Mouse (Mus musculus): ENCODE data around the gene Car7. TPM values are rescaled to one million over a fixed set of nuclear protein-coding genes. Genes with fewer than 3 reads are reported as not detected.

The Car7 gene
- polyA plus RNA-seq, 1 experiment from 2014 or later = 1.5 TPM

DNA sequence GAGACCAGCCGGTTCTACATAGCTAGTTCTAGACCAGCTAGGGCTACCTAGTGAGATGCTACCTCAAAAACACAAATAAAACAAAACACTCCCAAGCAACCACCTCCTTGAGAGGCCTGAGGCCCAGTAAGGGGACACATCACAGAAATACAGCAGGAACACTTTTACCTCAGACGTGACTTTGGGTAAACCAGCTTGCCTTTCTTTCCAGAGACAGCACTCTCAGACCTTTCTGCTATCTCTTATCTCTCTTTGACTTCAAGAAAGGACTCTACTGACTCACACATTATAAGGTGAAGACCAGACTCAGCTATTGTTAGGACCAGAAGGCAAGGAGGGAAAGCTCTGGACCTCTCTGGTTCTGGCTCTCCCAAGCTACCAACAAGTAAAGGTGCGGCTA lies 55.8 kb downstream of the Car7 start:
- ATAC-seq (ENCODE audit: insufficient read depth, low FRiP score) = no peak
- Histone ChIP-seq H3K4me2 (ENCODE audit: low read depth, low read length) (no peak overlapping the region), H3K27me3 (ENCODE audit: control insufficient read depth, insufficient read depth, low read length) (no peaks in the 10 kb centered on the region), H3K36me3 (ENCODE audit: control insufficient read depth, insufficient read depth, low read length) (peaks cover 14% of the 10 kb centered on the region), H3K4me3 (replicated peaks; ENCODE audit: low read length) (no peak overlapping the region), H3K27ac (ENCODE audit: low read length) (no peak overlapping the region), H3K4me1 (ENCODE audit: control insufficient read depth, insufficient read depth, low read length) (peaks cover 9% of the 10 kb centered on the region; the same call in 1 of the 2 replicates), H3K9ac (ENCODE audit: low read length) (no peak overlapping the region), H3K9me3 (replicated peaks; ENCODE audit: control insufficient read depth, low read length) (no peaks in the 10 kb centered on the region)
- WGBS = 89% methylated on average over 3 of the region's 3 CpGs

DNA sequence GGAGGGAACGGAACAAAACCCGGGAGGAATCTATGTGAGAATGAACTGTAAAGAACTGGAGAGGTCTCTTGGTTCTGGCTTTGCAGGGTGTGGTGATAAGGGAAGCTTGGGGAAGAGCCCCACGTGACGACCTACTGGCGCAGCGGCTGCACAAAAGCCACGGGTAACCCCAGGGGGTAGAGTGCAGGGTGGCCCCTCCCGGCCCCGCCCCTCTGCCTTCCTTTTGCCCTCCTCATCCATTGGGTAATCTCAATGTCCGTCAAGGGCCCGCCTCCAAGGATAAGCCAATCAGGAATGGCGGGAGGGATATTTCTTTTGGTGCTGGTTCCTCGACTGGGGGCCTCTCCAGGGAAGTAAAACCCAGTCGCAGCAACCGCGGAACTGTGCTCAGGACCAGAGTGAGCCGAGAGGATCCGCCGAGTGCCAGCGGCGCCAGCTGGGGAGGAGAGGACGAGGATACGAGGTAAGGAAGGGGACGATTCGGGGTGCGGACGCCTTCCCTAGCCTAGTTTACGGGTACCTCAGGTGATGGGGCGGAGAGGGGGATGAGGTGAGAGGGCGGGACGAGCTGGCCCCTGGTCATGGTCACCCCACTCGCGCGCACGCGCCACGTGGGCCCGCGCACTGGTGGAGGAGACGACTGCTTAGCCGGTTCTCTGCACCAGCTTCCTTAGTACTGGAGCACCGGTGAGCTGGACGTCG lies 56.8 kb downstream of the Car7 start, which contains the start of gene Pdp2:
TSS of gene Pdp2 (plus strand) at position 319 of the 702 bp plus-strand sequence.
- Histone ChIP-seq H3K4me1 (ENCODE audit: control insufficient read depth, insufficient read depth, low read length) (peaks cover 9% of the 10 kb centered on the region; the same call in 1 of the 2 replicates), H3K27ac (ENCODE audit: low read length) (peak within 1 kb of the TSS; percentile 87), H3K36me3 (ENCODE audit: control insufficient read depth, insufficient read depth, low read length) (peaks cover 14% of the 10 kb centered on the region), H3K9me3 (replicated peaks; ENCODE audit: control insufficient read depth, low read length) (no peaks in the 10 kb centered on the region), H3K9ac (ENCODE audit: low read length) (peak within 1 kb of the TSS; percentile 77), H3K27me3 (ENCODE audit: control insufficient read depth, insufficient read depth, low read length) (no peaks in the 10 kb centered on the region), H3K4me3 (replicated peaks; ENCODE audit: low read length) (peak within 1 kb of the TSS; percentile 79), H3K4me2 (ENCODE audit: low read depth, low read length) (peak within 1 kb of the TSS; percentile 77)
- peak; percentile 99 for ATAC-seq (ENCODE audit: insufficient read depth, low FRiP score)
- WGBS = 1% methylated on average over 44 of the region's 44 CpGs

DNA sequence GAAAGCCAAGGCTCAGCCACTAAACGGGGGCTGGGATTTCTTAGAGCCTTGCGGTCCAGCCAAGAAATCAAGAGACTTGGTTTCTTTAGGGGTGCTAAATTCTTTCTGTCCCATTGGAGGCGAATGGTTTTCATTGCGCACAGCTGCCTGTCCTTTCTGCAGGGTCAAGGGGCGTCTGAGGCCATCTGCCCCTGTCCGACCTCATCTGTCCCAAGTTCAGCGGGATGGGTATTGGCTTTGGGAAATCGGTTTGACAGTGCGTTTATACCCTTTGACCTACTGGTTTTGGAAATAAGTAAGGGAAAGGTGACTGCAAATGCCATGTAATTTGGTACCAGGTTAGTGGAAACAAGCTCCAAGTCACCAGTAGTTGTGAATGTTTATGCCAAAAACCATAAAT lies 57.4 kb downstream of the Car7 start:
- Histone ChIP-seq H3K4me1 (ENCODE audit: control insufficient read depth, insufficient read depth, low read length) (peaks cover 9% of the 10 kb centered on the region; the same call in 1 of the 2 replicates), H3K4me3 (replicated peaks; ENCODE audit: low read length) (peak overlapping the region; percentile 79), H3K27me3 (ENCODE audit: control insufficient read depth, insufficient read depth, low read length) (no peaks in the 10 kb centered on the region), H3K27ac (ENCODE audit: low read length) (peak overlapping the region; percentile 87), H3K36me3 (ENCODE audit: control insufficient read depth, insufficient read depth, low read length) (peaks cover 14% of the 10 kb centered on the region), H3K9ac (ENCODE audit: low read length) (peak overlapping the region; percentile 77), H3K4me2 (ENCODE audit: low read depth, low read length) (peak overlapping the region; percentile 77), H3K9me3 (replicated peaks; ENCODE audit: control insufficient read depth, low read length) (no peaks in the 10 kb centered on the region)
- 5% methylated on average over 9 of the region's 9 CpGs for WGBS
- no peak for ATAC-seq (ENCODE audit: insufficient read depth, low FRiP score)

DNA sequence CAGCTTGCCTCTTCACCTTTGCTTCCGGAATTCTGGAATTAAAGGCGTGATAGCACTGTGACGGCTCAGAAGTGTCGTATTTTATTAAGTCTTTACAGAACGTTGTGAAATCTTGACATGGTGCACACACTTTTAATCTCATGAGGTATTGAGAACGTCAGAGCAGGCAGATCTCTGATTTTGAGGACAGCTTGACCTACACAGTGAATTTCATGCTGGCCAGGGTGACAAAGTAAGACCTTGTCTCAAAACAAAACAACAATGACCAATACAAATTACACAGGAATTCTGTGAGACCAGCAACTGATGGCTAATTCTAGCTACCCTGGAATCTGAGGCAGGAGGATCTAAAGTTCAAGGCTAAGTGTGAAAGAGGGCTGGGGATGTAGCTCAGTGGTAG lies 58.1 kb downstream of the Car7 start:
- peaks cover 14% of the 10 kb centered on the region for H3K36me3 ChIP-seq (ENCODE audit: control insufficient read depth, insufficient read depth, low read length)
- peaks cover 10% of the 10 kb centered on the region; the same call in 1 of the 2 replicates for H3K4me1 ChIP-seq (ENCODE audit: control insufficient read depth, insufficient read depth, low read length)
- no peaks in the 10 kb centered on the region for H3K9me3 ChIP-seq (replicated peaks; ENCODE audit: control insufficient read depth, low read length)
- no peak overlapping the region for H3K9ac ChIP-seq (ENCODE audit: low read length)
- peak overlapping the region; percentile 77 for H3K4me2 ChIP-seq (ENCODE audit: low read depth, low read length)
- no peak overlapping the region for H3K4me3 ChIP-seq (replicated peaks; ENCODE audit: low read length)
- no peaks in the 10 kb centered on the region for H3K27me3 ChIP-seq (ENCODE audit: control insufficient read depth, insufficient read depth, low read length)
- no peak for ATAC-seq (ENCODE audit: insufficient read depth, low FRiP score)
- 54% methylated on average over 6 of the region's 6 CpGs for WGBS
- H3K27ac ChIP-seq (ENCODE audit: low read length) = no peak overlapping the region

DNA sequence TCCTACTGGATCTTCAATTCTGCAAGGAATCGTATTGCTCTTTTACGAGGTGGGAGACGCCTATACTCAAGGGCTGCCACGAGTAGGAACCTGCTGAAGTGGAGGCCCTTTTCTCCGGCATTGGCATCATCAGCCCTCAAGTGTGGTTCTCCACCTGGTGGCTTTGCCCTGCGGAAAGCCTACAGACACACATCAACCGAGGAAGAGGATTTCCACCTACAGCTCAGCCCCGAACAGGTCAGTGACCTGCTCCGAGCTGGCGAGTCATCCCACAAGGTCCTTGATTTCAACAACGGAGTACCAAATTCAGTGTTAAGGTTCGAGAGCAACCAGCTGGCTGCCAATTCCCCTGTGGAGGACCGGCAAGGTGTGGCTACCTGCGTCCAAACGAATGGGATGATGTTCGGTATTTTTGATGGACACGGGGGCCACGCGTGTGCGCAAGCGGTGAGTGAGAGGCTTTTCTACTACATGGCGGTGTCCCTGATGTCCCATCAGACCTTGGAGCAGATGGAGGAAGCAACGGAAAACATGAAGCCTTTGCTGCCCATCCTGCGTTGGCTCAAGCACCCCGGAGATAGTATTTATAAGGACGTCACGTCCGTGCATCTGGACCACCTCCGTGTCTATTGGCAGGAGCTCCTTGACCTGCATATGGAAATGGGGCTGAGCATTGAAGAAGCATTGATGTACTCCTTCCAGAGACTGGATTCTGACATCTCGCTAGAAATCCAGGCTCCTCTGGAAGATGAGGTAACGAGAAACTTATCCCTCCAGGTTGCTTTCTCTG lies 59.2 kb downstream of the Car7 start:
- Histone ChIP-seq H3K4me1 (ENCODE audit: control insufficient read depth, insufficient read depth, low read length) (peaks cover 14% of the 10 kb centered on the region; the same call in 1 of the 2 replicates), H3K36me3 (ENCODE audit: control insufficient read depth, insufficient read depth, low read length) (peaks cover 14% of the 10 kb centered on the region), H3K27me3 (ENCODE audit: control insufficient read depth, insufficient read depth, low read length) (no peaks in the 10 kb centered on the region), H3K9me3 (replicated peaks; ENCODE audit: control insufficient read depth, low read length) (no peaks in the 10 kb centered on the region), H3K27ac (ENCODE audit: low read length) (no peak overlapping the region), H3K9ac (ENCODE audit: low read length) (no peak overlapping the region), H3K4me2 (ENCODE audit: low read depth, low read length) (no peak overlapping the region), H3K4me3 (replicated peaks; ENCODE audit: low read length) (no peak overlapping the region)
- 95% methylated on average over 31 of the region's 31 CpGs for WGBS
- no peak for ATAC-seq (ENCODE audit: insufficient read depth, low FRiP score)

DNA sequence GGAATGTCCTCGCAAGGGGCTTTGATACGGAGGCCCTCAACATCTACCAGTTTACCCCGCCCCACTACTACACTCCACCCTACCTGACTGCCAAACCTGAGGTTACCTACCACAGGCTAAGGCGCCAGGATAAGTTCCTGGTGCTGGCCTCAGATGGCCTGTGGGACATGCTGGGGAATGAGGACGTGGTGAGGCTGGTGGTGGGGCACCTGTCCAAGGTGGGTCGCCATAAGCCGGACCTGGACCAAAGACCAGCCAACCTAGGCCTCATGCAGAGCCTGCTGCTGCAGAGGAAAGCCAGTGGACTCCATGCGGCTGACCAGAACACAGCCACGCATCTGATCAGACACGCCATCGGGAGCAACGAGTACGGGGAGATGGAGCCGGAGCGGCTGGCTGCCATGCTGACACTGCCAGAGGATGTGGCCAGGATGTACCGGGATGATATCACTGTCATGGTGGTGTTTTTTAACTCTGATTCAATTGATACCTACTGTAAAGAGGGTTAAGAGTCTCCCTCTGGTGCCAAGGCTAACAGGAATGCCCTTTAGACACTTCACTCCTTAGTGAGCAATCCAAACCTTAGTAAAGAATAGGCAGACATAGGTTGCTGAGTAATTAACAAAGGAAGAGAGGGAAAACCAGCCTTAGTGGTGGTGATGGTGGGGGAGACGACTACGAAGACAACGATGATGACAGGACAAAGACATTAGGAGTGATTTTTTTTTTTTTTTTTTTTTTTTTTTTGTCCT lies 60.3 kb downstream of the Car7 start:
- H3K27me3 ChIP-seq (ENCODE audit: control insufficient read depth, insufficient read depth, low read length) = no peaks in the 10 kb centered on the region
- peaks cover 14% of the 10 kb centered on the region for H3K36me3 ChIP-seq (ENCODE audit: control insufficient read depth, insufficient read depth, low read length)
- 95% methylated on average over 19 of the region's 19 CpGs for WGBS
- no peak overlapping the region for H3K9ac ChIP-seq (ENCODE audit: low read length)
- ATAC-seq (ENCODE audit: insufficient read depth, low FRiP score) = no peak
- H3K4me1 ChIP-seq (ENCODE audit: control insufficient read depth, insufficient read depth, low read length) = peaks cover 14% of the 10 kb centered on the region; the same call in 1 of the 2 replicates
- no peak overlapping the region for H3K27ac ChIP-seq (ENCODE audit: low read length)
- no peaks in the 10 kb centered on the region for H3K9me3 ChIP-seq (replicated peaks; ENCODE audit: control insufficient read depth, low read length)
- no peak overlapping the region for H3K4me2 ChIP-seq (ENCODE audit: low read depth, low read length)
- no peak overlapping the region for H3K4me3 ChIP-seq (replicated peaks; ENCODE audit: low read length)

DNA sequence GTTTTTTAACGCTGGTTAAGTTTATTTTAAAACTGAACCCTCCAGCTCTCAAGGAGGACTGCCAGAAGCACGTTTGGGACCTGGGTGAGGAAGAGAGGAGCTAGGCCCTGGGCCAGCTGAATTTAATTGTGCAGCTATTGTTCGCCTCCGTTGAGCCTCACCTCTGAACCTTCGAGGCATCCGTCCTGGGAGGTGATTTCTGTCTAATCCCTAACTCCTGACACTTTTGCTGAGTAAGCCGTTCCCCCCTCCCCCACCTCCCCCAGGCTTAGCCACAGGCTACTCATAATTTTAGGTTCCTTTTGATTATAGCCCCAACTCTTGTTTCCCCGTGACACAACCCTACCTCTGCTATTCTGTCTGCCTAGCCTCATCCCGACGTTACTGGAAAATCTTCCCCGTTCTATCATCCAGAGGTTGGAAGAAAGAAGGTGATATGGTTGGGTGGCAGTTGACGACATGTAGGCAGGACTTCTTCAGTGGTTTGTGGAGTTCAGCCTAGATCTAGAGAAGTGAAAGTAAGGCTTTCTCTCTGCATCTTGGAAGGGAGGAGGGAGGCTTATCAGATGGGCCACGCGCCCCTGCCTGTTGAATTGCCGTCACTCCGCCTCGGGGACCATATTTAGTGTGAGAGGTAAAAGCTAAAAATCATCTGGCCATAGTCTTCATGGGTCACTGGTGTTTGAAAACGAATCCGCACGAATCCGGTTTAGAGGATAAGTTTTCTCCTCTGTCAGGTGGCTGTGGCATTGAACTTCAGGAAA lies 61.5 kb downstream of the Car7 start:
- Histone ChIP-seq H3K27ac (ENCODE audit: low read length) (no peak overlapping the region), H3K4me2 (ENCODE audit: low read depth, low read length) (no peak overlapping the region)
- 83% methylated on average over 21 of the region's 21 CpGs for WGBS

DNA sequence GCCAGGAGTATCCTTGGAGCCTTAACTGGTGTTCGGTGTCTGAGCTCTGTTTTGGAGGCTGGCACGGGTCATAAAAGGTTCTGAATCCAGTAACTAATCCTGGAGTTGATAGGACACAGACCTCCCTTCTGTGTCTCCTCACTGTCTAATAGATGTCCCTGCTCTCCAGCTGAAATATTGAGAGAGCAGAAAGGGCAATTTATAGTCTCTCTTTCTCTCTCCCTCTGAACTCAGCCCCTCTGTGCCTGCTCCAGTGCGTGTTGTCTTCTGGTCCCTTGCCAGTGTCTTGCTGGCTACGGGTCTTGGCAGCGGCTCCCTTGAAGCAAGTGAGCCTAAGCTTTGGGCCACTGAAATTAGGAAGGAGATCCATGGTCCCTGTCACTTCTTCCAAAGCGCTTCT lies 63.2 kb downstream of the Car7 start:
- Histone ChIP-seq H3K27me3 (ENCODE audit: control insufficient read depth, insufficient read depth, low read length) (no peaks in the 10 kb centered on the region), H3K9me3 (replicated peaks; ENCODE audit: control insufficient read depth, low read length) (no peaks in the 10 kb centered on the region)

More for the DNA sequence above, 61.5 kb downstream of the Car7 start:
- Histone ChIP-seq H3K4me3 (replicated peaks; ENCODE audit: low read length) (no peak overlapping the region), H3K4me1 (ENCODE audit: control insufficient read depth, insufficient read depth, low read length) (peaks cover 11% of the 10 kb centered on the region; the same call in 1 of the 2 replicates), H3K9me3 (replicated peaks; ENCODE audit: control insufficient read depth, low read length) (no peaks in the 10 kb centered on the region), H3K36me3 (ENCODE audit: control insufficient read depth, insufficient read depth, low read length) (peaks cover 14% of the 10 kb centered on the region), H3K27me3 (ENCODE audit: control insufficient read depth, insufficient read depth, low read length) (no peaks in the 10 kb centered on the region), H3K9ac (ENCODE audit: low read length) (no peak overlapping the region)
- no peak for ATAC-seq (ENCODE audit: insufficient read depth, low FRiP score)

More for the DNA sequence above, 63.2 kb downstream of the Car7 start:
- Histone ChIP-seq H3K4me1 (ENCODE audit: control insufficient read depth, insufficient read depth, low read length) (peaks cover 10% of the 10 kb centered on the region), H3K4me2 (ENCODE audit: low read depth, low read length) (no peak overlapping the region), H3K4me3 (replicated peaks; ENCODE audit: low read length) (no peak overlapping the region), H3K9ac (ENCODE audit: low read length) (peak overlapping the region; percentile 26; the same call in 1 of the 2 replicates), H3K36me3 (ENCODE audit: control insufficient read depth, insufficient read depth, low read length) (peaks cover 14% of the 10 kb centered on the region), H3K27ac (ENCODE audit: low read length) (peak overlapping the region; percentile 14; the same call in 1 of the 2 replicates)
- 52% methylated on average over 6 of the region's 6 CpGs for WGBS
- ATAC-seq (ENCODE audit: insufficient read depth, low FRiP score) = no peak
